Mouse (Mus musculus) myocyte (in vitro differentiated cells): ENCODE data around the gene Lgalsl. TPM values are rescaled to one million over a fixed set of nuclear protein-coding genes. Genes with fewer than 3 reads are reported as not detected.
A peak's percentile ranks its signal among the peaks of the same experiment; 100 is the strongest.

Experiments used
- H3K27me3 ChIP-seq: one replicate; pipeline ENCODE4 v1.6.1; 2011; ENCODE audit not compliant: control insufficient read depth, insufficient read depth, insufficient read length
- H3K36me3 ChIP-seq: one replicate; pipeline ENCODE4 v1.6.1; 2011; ENCODE audit not compliant: control insufficient read depth, insufficient read depth
- H3K4me2 ChIP-seq: one replicate; pipeline ENCODE4 v1.6.1; 2011; ENCODE audit warnings: low read depth, control low read depth
- H3K4me3 ChIP-seq: one replicate; pipeline ENCODE4 v1.5.1; 2011; ENCODE audit warnings: mild to moderate bottlenecking, control low read depth, moderate library complexity
- H3K79me2 ChIP-seq: one replicate; pipeline ENCODE4 v1.6.1; 2011; ENCODE audit not compliant: control insufficient read depth, insufficient read depth
- H3ac ChIP-seq: one replicate; pipeline ENCODE4 v1.6.1; 2011; ENCODE audit not compliant: control insufficient read depth, insufficient read length
- CEBPB ChIP-seq: IDR thresholded peaks from 2 replicates; pipeline ENCODE4 v1.6.1; 2011; ENCODE audit warnings: mild to moderate bottlenecking, moderate library complexity; ENCODE audit not compliant: poor library complexity, insufficient read depth, severe bottlenecking
- E2F4 ChIP-seq: IDR thresholded peaks from one replicate; pipeline ENCODE4 v1.6.1; 2011; ENCODE audit warnings: mild to moderate bottlenecking, control low read depth, moderate library complexity; ENCODE audit not compliant: insufficient read depth
- MAX ChIP-seq: IDR thresholded peaks from one replicate; pipeline ENCODE4 v1.6.1; 2011; ENCODE audit warnings: low read depth, mild to moderate bottlenecking, control low read depth
- MYOD1 ChIP-seq, 3 experiments: IDR thresholded peaks; one replicate each; pipeline ENCODE4 v1.6.1; 2011; ENCODE audit warnings: control low read depth in 2 of 3, low read depth in 2 of 3, mild to moderate bottlenecking in 2 of 3, moderate library complexity in 1 of 3; ENCODE audit not compliant: insufficient read length in 2 of 3, control insufficient read depth in 1 of 3
- MYOG ChIP-seq, 3 experiments: IDR thresholded peaks; one replicate each; pipeline ENCODE4 v1.6.1; 2011; ENCODE audit warnings: control low read depth in 2 of 3, low read depth in 2 of 3, mild to moderate bottlenecking in 2 of 3; ENCODE audit not compliant: insufficient read length in 2 of 3, control insufficient read depth in 1 of 3, insufficient read depth in 1 of 3
- POLR2A ChIP-seq: IDR thresholded peaks from one replicate; pipeline ENCODE4 v1.6.1; 2011; ENCODE audit warnings: low read depth, mild to moderate bottlenecking, control low read depth, moderate library complexity; ENCODE audit not compliant: insufficient read length
- POLR2AphosphoS2 ChIP-seq: IDR thresholded peaks from one replicate; pipeline ENCODE4 v1.6.1; 2011; ENCODE audit warnings: low read depth, control low read depth; ENCODE audit not compliant: insufficient read length
- REST ChIP-seq: IDR thresholded peaks from one replicate; pipeline ENCODE4 v1.6.1; 2011; ENCODE audit warnings: mild to moderate bottlenecking, control low read depth, moderate library complexity; ENCODE audit not compliant: insufficient read depth, insufficient read length
- SRF ChIP-seq: IDR thresholded peaks from one replicate; pipeline ENCODE4 v1.6.1; 2011; ENCODE audit warnings: low read depth; ENCODE audit not compliant: control insufficient read depth, insufficient read length
- TCF12 ChIP-seq: IDR thresholded peaks from one replicate; pipeline ENCODE4 v1.6.1; 2011; ENCODE audit warnings: mild to moderate bottlenecking, control low read depth; ENCODE audit not compliant: poor library complexity, insufficient read depth, severe bottlenecking
- TCF3 ChIP-seq: IDR thresholded peaks from one replicate; pipeline ENCODE4 v1.6.1; 2011; ENCODE audit warnings: low read depth, control low read depth; ENCODE audit not compliant: insufficient read length
- USF1 ChIP-seq: IDR thresholded peaks from one replicate; pipeline ENCODE4 v1.6.1; 2011; ENCODE audit warnings: low read depth, mild to moderate bottlenecking, control low read depth, moderate library complexity
- polyA plus RNA-seq: library from polyadenylated mRNA; unstranded; fragments of >200 nt; fragmentation: generic; extraction: Trizol; gene quantifications from one replicate; pipeline ENCODE4 v1.2.1, GENCODE M21; 2012; ENCODE audit warnings: missing spikeins

Gene Lgalsl
- polyA plus RNA-seq, 1 experiment = 0.10 TPM

- TF ChIP-seq USF1 = no peak
- no peak for TF ChIP-seq E2F4
- no peak for TF ChIP-seq CEBPB
- TF ChIP-seq MYOG (IDR thresholded peaks at IDR 0.05; ENCODE audit: control insufficient read depth in 1 of 3, insufficient read depth in 1 of 3, insufficient read length in 2 of 3, low read depth in 2 of 3) = no peak
- no peak for TF ChIP-seq POLR2AphosphoS2
- no peak for TF ChIP-seq POLR2A
- TF ChIP-seq SRF = no peak
- TF ChIP-seq TCF3 = no peak
- TF ChIP-seq REST = no peak
- no peak for TF ChIP-seq MAX
- TF ChIP-seq TCF12 = no peak
- TF ChIP-seq MYOD1 (IDR thresholded peaks at IDR 0.05; ENCODE audit: control insufficient read depth in 1 of 3, insufficient read length in 2 of 3, low read depth in 2 of 3) = no peak
- H3K27me3 ChIP-seq = peaks cover 32% of the 10 kb centered on the region
- no peaks in the 10 kb centered on the region for H3K36me3 ChIP-seq
These were observed 19.3 kb upstream of the Lgalsl start for GRCm38 (mm10) chr11:20850196-20850595.

GRCm38 (mm10) chr11:20849403-20849802, 18.5 kb upstream of the Lgalsl start:
- no peaks in the 10 kb centered on the region for H3K79me2 ChIP-seq
- peaks cover 38% of the 10 kb centered on the region for H3K27me3 ChIP-seq
- no peak for TF ChIP-seq REST
- TF ChIP-seq TCF12 = no peak
- no peak for TF ChIP-seq SRF
- TF ChIP-seq MYOG (IDR thresholded peaks at IDR 0.05; ENCODE audit: control insufficient read depth in 1 of 3, insufficient read depth in 1 of 3, insufficient read length in 2 of 3, low read depth in 2 of 3) = no peak
- no peak for TF ChIP-seq USF1
- no peak for TF ChIP-seq CEBPB
- H3K36me3 ChIP-seq = no peaks in the 10 kb centered on the region
- no peak overlapping the region for H3K4me3 ChIP-seq
- H3K4me2 ChIP-seq = no peak overlapping the region
- H3ac ChIP-seq = no peak overlapping the region

More at GRCm38 (mm10) chr11:20850196-20850595, 19.3 kb upstream of the Lgalsl start:
- H3K79me2 ChIP-seq = no peaks in the 10 kb centered on the region
- no peak overlapping the region for H3K4me3 ChIP-seq
- H3K4me2 ChIP-seq = no peak overlapping the region
- H3ac ChIP-seq = no peak overlapping the region

- H3K36me3 ChIP-seq = no peaks in the 10 kb centered on the region
- TF ChIP-seq MYOG (IDR thresholded peaks at IDR 0.05; ENCODE audit: control insufficient read depth in 1 of 3, insufficient read depth in 1 of 3, insufficient read length in 2 of 3, low read depth in 2 of 3) = no peak
- H3K4me3 ChIP-seq = no peak overlapping the region
- peaks cover 33% of the 10 kb centered on the region for H3K27me3 ChIP-seq
- no peak overlapping the region for H3K4me2 ChIP-seq
- H3K79me2 ChIP-seq = no peaks in the 10 kb centered on the region
- H3ac ChIP-seq = no peak overlapping the region
These were observed 6.5 kb upstream of the Lgalsl start for GRCm38 (mm10) chr11:20837366-20837765.

GRCm38 (mm10) chr11:20831600-20832137, 813 bp upstream of the Lgalsl start:
- no peak overlapping the region for H3ac ChIP-seq
- H3K27me3 ChIP-seq = peaks cover 54% of the 10 kb centered on the region
- H3K79me2 ChIP-seq = no peaks in the 10 kb centered on the region
- peak overlapping the region; percentile 65 for H3K4me2 ChIP-seq
- no peak overlapping the region for H3K4me3 ChIP-seq
- no peaks in the 10 kb centered on the region for H3K36me3 ChIP-seq
- TF ChIP-seq TCF12 (no peak), SRF (no peak)

GRCm38 (mm10) chr11:20829993-20830685, 717 bp downstream of the Lgalsl start:
- TF ChIP-seq CEBPB (no peak), MYOG (IDR thresholded peaks at IDR 0.05; ENCODE audit: control insufficient read depth in 1 of 3, insufficient read depth in 1 of 3, insufficient read length in 2 of 3, low read depth in 2 of 3) (no peak), TCF3 (no peak), E2F4 (no peak), REST (no peak), SRF (no peak), TCF12 (no peak), MAX (no peak), POLR2AphosphoS2 (no peak), POLR2A (no peak)
- Histone ChIP-seq H3K4me3 (no peak overlapping the region), H3K36me3 (no peaks in the 10 kb centered on the region), H3K27me3 (peaks cover 54% of the 10 kb centered on the region), H3ac (no peak overlapping the region), H3K4me2 (peak overlapping the region; percentile 65), H3K79me2 (no peaks in the 10 kb centered on the region)
